Mouse (Mus musculus) C2C12 (cell line): ENCODE data around the gene Rbm34.

Experiments used
- CTCF ChIP-seq: IDR thresholded peaks from one replicate; pipeline ENCODE4 v1.5.1; 2011; ENCODE audit not compliant: control insufficient read depth, insufficient read depth, insufficient read length
- FOSL1 ChIP-seq: IDR thresholded peaks from one replicate; pipeline ENCODE4 v1.8.0; 2011; ENCODE audit warnings: mild to moderate bottlenecking, low read length; ENCODE audit not compliant: poor library complexity, insufficient read depth, severe bottlenecking
- MAX ChIP-seq: IDR thresholded peaks from one replicate; pipeline ENCODE4 v1.6.1; 2011; ENCODE audit warnings: mild to moderate bottlenecking, control low read depth
- MYOG ChIP-seq: IDR thresholded peaks from one replicate; pipeline ENCODE4 v1.6.1; 2011; ENCODE audit not compliant: control insufficient read depth, insufficient read length; ENCODE audit errors: extremely low read depth

DNA sequence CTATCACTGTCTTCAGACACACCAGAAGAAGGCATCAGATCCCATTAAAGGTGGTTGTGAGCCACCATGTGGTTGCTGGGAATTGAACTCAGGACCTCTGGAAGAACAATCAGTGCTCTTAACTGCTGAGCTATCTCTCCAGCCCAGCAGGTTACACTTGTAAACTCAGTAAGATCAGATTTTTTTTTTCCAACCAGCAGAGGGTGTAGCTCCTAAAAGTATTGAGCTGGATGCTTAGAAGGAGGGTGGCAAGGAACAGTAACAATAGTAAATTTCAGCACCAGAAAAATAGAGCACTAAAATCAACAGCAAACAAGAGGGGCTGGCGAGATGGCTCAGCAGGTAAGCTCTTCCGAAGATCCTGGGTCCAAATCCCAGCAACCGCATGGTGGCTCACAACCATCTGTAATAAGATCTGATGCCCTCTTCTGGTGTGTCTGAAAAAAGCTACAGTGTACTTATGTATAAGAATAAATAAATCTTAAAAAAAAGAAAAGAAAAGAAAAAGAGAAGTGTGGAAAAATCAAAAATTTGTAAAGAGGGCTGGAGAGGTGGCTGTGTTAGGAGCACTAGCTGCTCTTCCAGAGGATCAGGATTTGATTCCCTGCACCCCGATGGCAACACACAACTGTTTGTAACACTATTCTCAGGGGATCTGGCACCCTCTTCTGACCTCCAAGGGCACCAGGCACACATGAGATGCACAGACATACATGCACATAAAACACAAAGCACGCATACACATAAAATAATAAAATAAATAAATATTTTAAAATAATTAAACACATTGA, 18.7 kb upstream of the Rbm34 start:
- TF ChIP-seq CTCF = no peak
- no peak for TF ChIP-seq MYOG
- TF ChIP-seq FOSL1 = no peak
- no peak for TF ChIP-seq MAX
